Mouse (Mus musculus): ENCODE measurements around the gene Ubap1.

GRCm38 (mm10) chr4:41401167-41401566 is 52.4 kb downstream of the Ubap1 start:
- TF ChIP-seq FLI1 (IDR thresholded peaks at IDR 0.05; ENCODE audit: low read length) (no peak), GATA1 (IDR thresholded peaks at IDR 0.05; ENCODE audit: borderline replicate concordance, low read length) (no peak)
